Mouse (Mus musculus) left cerebral cortex, adult 2 months (tissue): ENCODE measurements around the gene Ctsl. TPM values are rescaled to one million over a fixed set of nuclear protein-coding genes. Genes with fewer than 3 reads are reported as not detected.

ENCODE experiments used
- DNase-seq, 2 experiments: peaks; one replicate each; pipeline ENCODE4 v3.0.0; 2021 to 2022; ENCODE audit warnings: low spot score in 2 of 2, mixed read lengths in 1 of 2; ENCODE audit errors: extremely low spot score in 1 of 2
- H3K27ac ChIP-seq: fragments of 200-600 bp; 2 replicates; pipeline ENCODE4 v1.8.1; 2022
- H3K4me3 ChIP-seq: fragments of 200-600 bp; 2 replicates; pipeline ENCODE4 v1.8.1; 2022
- CTCF ChIP-seq: fragments of 200-600 bp; IDR thresholded peaks from 2 replicates; pipeline ENCODE4 v1.8.1; 2022; ENCODE audit warnings: antibody characterized with exemption, mild to moderate bottlenecking, moderate library complexity
- intact Hi-C: fragments of 180-260 bp; cut with DNase I; formaldehyde crosslinking; loops from one replicate; pipeline ENCODE4 v1.15.1; 2025
- total RNA-seq, 2 experiments: library from RNA; stranded (reverse); gene quantifications; 2 replicates each; pipeline ENCODE4 v1.2.3; 2021

Ctsl gene
- total RNA-seq, 2 experiments from 2014 or later = 120 to 129 TPM

GRCm38 (mm10) chr13:64310585-64310984 is 60.1 kb downstream of the Ctsl start:
- intact Hi-C loops = loop anchor here (5.0 to 10.0 kb wide), 3 partner anchors 594 to 964 kb away; partner anchors contain the start of genes Cntnap3, Mfsd14b and Zfp369
- TF ChIP-seq CTCF = no peak
- Histone ChIP-seq H3K4me3 (no peak overlapping the region), H3K27ac (no peak overlapping the region)
- DNase-seq = no peak

GRCm38 (mm10) chr13:64309842-64310241 is 60.8 kb downstream of the Ctsl start:
- intact Hi-C loops = loop anchor here (5.0 to 10.0 kb wide), 4 partner anchors 208 to 965 kb away; partner anchors contain the start of genes Cntnap3, Mfsd14b and Zfp369
- no peak for TF ChIP-seq CTCF
- no peak overlapping the region for H3K27ac ChIP-seq
- no peak overlapping the region for H3K4me3 ChIP-seq
- DNase-seq = no peak

Other genes with a start within 250 kb of the Ctsl start
- gene Slc35d2, start 241.5 kb downstream of the Ctsl start, total RNA-seq = under 1 TPM; 0.41 to 0.84 TPM
- gene Zfp367, start 217.7 kb downstream of the Ctsl start, total RNA-seq = 10 to 100 TPM; 26.8 to 29.3 TPM
- 100 to 1,000 TPM; 185 to 196 TPM for gene Habp4, start 209.1 kb downstream of the Ctsl start, total RNA-seq
- 10 to 100 TPM; 15.3 to 19.0 TPM for gene Cdc14b, start 95.6 kb downstream of the Ctsl start, total RNA-seq
- gene Aaed1, start 58.2 kb downstream of the Ctsl start, total RNA-seq = 10 to 100 TPM; 19.0 to 20.8 TPM
- 10 to 100 TPM in 1 of 2 experiments, 1 to 10 TPM in 1; 10.0 to 10.8 TPM for gene Cdk20, start 61.4 kb upstream of the Ctsl start, total RNA-seq
- gene Fam240b, start 126.9 kb upstream of the Ctsl start, total RNA-seq = not detected